Mouse (Mus musculus) megakaryocyte-erythroid progenitor cell, adult 5-6 weeks (primary cell): ENCODE results near the gene Aftph. TPM values are rescaled to one million over a fixed set of nuclear protein-coding genes. Genes with fewer than 3 reads are reported as not detected.

Source experiments
- ATAC-seq: replicated peaks from 2 replicates; pipeline ENCODE4 v1.8.0; 2016; ENCODE audit warnings: mild to moderate bottlenecking, inconsistent platforms; ENCODE audit not compliant: severe bottlenecking, poor library complexity, low FRiP score, low TSS enrichment
- total RNA-seq, 2 experiments: library from RNA; stranded (forward) in 1 of 2; stranded (reverse) in 1 of 2; fragments of 200-1000, 215-1000 nt in 1 of 2; fragments of >200 nt in 1 of 2; fragmentation: Nextera tagmentation in 1 of 2; gene quantifications; 2 replicates each; pipeline ENCODE4 v1.2.3; 2014 to 2017

Aftph gene
- total RNA-seq, 2 experiments from 2014 or later = 52.0 to 79.9 TPM

- no peak for ATAC-seq
Measured at GRCm38 (mm10) chr11:20651166-20651565, 90.2 kb downstream of the Aftph start.

- no peak for ATAC-seq
Measured at GRCm38 (mm10) chr11:20650006-20650639, 91.3 kb downstream of the Aftph start.

- no peak for ATAC-seq
Measured at GRCm38 (mm10) chr11:20649477-20649876, 91.9 kb downstream of the Aftph start.

GRCm38 (mm10) chr11:20647902-20648625 lies 93.3 kb downstream of the Aftph start:
- ATAC-seq = no peak

GRCm38 (mm10) chr11:20646986-20647726 lies 94.2 kb downstream of the Aftph start:
- ATAC-seq = no peak

- ATAC-seq = no peak
Measured at GRCm38 (mm10) chr11:20646142-20646541, 95.2 kb downstream of the Aftph start.

GRCm38 (mm10) chr11:20645521-20645920 lies 95.9 kb downstream of the Aftph start:
- no peak for ATAC-seq

GRCm38 (mm10) chr11:20644872-20645271 lies 96.5 kb downstream of the Aftph start:
- ATAC-seq = no peak

GRCm38 (mm10) chr11:20644166-20644565 lies 97.2 kb downstream of the Aftph start:
- ATAC-seq = no peak

GRCm38 (mm10) chr11:20643161-20643560 lies 98.2 kb downstream of the Aftph start:
- ATAC-seq = no peak

GRCm38 (mm10) chr11:20642321-20642720 lies 99.1 kb downstream of the Aftph start:
- no peak for ATAC-seq

GRCm38 (mm10) chr11:20639918-20640447 lies 101.4 kb downstream of the Aftph start:
- ATAC-seq = 0 out of 2 replicates have a peak, but pooled peaks have one; percentile 6

GRCm38 (mm10) chr11:20638841-20639240 lies 102.5 kb downstream of the Aftph start:
- ATAC-seq = 0 out of 2 replicates have a peak, but pooled peaks have one; percentile 28

GRCm38 (mm10) chr11:20637060-20637459 lies 104.3 kb downstream of the Aftph start:
- no peak for ATAC-seq

- ATAC-seq = peak; percentile 76
Measured at GRCm38 (mm10) chr11:20636114-20636513, 105.3 kb downstream of the Aftph start.

GRCm38 (mm10) chr11:20635646-20636045 lies 105.7 kb downstream of the Aftph start:
- no peak for ATAC-seq
